ENCODE assay signal across 28 mouse cellular contexts in the genomic region with DNA sequence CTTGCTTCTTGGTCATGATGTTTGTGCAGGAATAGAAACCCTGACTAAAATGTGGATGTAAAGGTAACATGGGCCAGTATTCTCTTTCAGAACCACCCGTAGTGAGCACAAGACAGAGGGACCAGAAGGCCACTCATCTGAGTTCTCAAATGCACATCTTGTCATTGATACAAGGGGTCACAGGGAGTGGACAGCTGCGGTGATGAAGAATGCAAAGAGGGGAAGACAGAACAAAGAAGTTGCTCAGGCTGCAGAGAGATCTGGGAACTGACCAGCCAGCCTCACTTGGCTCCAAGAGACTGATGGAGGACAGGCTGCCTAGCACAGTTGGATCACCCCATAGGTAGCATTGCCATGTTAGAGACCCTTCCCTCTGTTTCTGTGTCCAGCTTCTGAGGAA.
"Had no signal": no experiment of that assay in that cellular context is flagged by ENCODE, and none has a peak within 500 bp of the region (broad histone marks: within the 10 kb centered on the region; RNA-seq: fewer than 3 reads in every experiment).

No protein-coding gene starts in this region.

- H3K4me1 ChIP-seq: embryonic facial prominence, embryonic 10.5 days; embryonic facial prominence, embryonic 12.5 days; embryonic facial prominence, embryonic 13.5 days; embryonic facial prominence, embryonic 15.5 days; forebrain, embryonic 10.5 days; forebrain, embryonic 12.5 days; forebrain, embryonic 13.5 days; forebrain, embryonic 15.5 days had no signal

- H3K27ac ChIP-seq: embryonic facial prominence, embryonic 10.5 days; embryonic facial prominence, embryonic 12.5 days; embryonic facial prominence, embryonic 13.5 days; embryonic facial prominence, embryonic 15.5 days; forebrain, embryonic 10.5 days; forebrain, embryonic 12.5 days; forebrain, embryonic 13.5 days; forebrain, embryonic 15.5 days; gastrocnemius, adult 2 months; heart, adult 2 months had no signal

- H3K27me3 ChIP-seq: embryonic facial prominence, embryonic 12.5 days; embryonic facial prominence, embryonic 13.5 days; embryonic facial prominence, embryonic 15.5 days; forebrain, embryonic 12.5 days; forebrain, embryonic 13.5 days; forebrain, embryonic 15.5 days had no signal

- H3K4me3 ChIP-seq: embryonic facial prominence, embryonic 10.5 days; embryonic facial prominence, embryonic 12.5 days; embryonic facial prominence, embryonic 13.5 days; embryonic facial prominence, embryonic 15.5 days; erythroblast, embryonic 14.5 days; forebrain, embryonic 10.5 days; forebrain, embryonic 12.5 days; forebrain, embryonic 13.5 days; forebrain, embryonic 15.5 days; gastrocnemius, adult 2 months; heart, adult 2 months had no signal

- DNase-seq: cerebellum, adult 2 months; cerebellum, adult 8-10 months; cerebellum, adult 9-10 months; cerebellum, adult 9-11 months; cerebellum, postnatal 10 days; cerebellum, postnatal 14 days; cerebellum, postnatal 25 days; cerebellum, postnatal 36 days; embryo, embryonic 11 days; forebrain, postnatal 0 days; gastrocnemius, adult 2 months; gastrocnemius, postnatal 10 days; gastrocnemius, postnatal 14 days; gastrocnemius, postnatal 25 days; gastrocnemius, postnatal 36 days; heart, adult 18-20 months; heart, adult 2 months had no signal

- H3K9ac ChIP-seq: embryonic facial prominence, embryonic 12.5 days; embryonic facial prominence, embryonic 13.5 days; embryonic facial prominence, embryonic 15.5 days; forebrain, embryonic 12.5 days; forebrain, embryonic 13.5 days; forebrain, embryonic 15.5 days; forebrain, postnatal 0 days had no signal

- ATAC-seq: forebrain, embryonic 13.5 days; forebrain, embryonic 14.5 days; forebrain, embryonic 15.5 days; forebrain, embryonic 16.5 days; forebrain, postnatal 0 days had no signal

- H3K4me2 ChIP-seq: embryonic facial prominence, embryonic 12.5 days; embryonic facial prominence, embryonic 13.5 days; embryonic facial prominence, embryonic 15.5 days; forebrain, embryonic 12.5 days; forebrain, embryonic 13.5 days; forebrain, embryonic 15.5 days had no signal

- H3K36me3 ChIP-seq: embryonic facial prominence, embryonic 10.5 days; embryonic facial prominence, embryonic 12.5 days; embryonic facial prominence, embryonic 13.5 days; embryonic facial prominence, embryonic 15.5 days; forebrain, embryonic 10.5 days; forebrain, embryonic 12.5 days; forebrain, embryonic 15.5 days had no signal
